Mouse (Mus musculus) layer of hippocampus, adult 9-11 months (tissue): Measurements from ENCODE around the gene Cisd3.
A peak's percentile ranks its signal among the peaks of the same experiment; 100 is the strongest.
"Not testable (repeated sequence)": the region's sequence is repeated elsewhere in the genome, so short reads cannot be mapped to it uniquely, and the experiment has no call there.

Experiments used
- DNase-seq: peaks from one replicate; pipeline ENCODE4 v3.0.0; 2022

Gene Cisd3

DNA sequence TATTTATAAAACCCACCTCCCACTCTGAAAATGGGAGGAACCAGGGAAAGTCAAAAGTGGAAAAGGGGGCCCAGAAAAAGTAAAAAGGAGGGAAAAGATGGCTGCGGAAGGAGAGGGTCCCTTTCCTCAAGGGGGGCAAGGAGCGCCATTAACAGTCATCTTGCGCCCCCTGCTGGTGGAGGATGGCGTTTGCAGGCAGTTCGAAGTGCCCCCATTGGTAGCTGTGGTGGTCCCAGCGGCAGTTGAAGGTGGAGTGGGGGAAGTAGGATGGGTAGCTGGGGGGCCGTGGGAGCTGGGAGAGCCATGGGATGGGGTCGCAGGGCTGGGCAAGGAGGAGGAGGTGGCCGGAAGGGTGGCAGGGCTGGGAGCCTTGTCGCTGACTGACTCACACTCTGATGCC lies 4.2 kb downstream of the Cisd3 start:
- no peak for DNase-seq

DNA sequence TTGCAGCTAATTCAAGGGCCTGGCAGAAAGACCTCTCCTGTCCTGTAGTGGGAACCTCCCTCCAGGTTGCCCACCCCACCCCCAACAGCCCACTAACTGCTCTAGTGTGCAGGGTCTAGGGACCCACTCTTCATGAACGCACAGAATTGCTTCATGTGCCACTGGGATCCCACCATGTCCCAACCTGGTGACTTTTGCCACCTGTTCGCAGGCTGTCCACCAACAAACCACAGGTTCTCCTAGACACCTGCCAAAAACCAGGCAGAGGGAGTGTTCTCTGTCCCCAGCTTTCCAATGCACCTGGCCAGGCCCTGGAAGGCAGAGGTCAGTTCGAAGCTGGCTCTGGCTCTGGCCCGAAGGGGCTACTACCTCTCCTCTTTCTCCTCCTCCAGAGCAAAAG lies 8.8 kb downstream of the Cisd3 start:
- no peak for DNase-seq

DNA sequence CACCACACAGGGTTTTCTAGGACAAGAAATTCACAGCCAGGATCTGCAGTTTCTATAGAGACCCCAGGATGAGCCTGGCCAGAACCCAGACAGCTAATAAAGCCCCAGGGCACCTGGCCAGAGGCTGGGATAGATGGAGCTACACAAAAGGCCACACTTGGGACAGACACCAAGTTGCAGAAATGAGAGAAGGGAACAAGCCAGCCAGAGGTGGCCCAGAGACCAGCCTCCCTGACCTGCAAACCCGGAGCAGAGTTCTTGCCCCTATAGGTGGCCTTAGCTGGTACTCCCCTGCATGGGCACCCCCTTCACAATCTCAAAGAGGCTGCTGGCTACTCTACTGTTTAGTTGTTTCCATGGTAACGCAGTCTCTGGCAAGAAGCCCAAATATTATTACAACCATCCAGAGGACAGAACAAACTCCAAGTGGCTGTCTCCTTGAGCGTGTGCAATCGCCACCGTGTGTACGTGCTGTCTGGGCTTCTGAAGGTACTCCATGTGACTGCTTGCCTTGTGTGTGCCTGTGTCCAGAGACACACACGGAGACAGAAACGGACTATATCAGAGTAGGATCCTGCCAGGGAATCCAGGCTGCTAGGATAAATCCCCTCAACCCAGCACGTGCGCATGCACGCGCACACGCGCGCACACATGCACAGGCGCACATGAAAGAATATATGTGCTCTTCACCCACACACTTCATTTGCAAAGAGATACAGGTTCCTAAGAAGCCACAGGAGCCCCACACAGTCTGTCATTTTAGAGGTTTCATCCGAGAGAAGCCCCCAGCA lies 9.5 kb downstream of the Cisd3 start:
- peak; percentile 66 for DNase-seq

DNA sequence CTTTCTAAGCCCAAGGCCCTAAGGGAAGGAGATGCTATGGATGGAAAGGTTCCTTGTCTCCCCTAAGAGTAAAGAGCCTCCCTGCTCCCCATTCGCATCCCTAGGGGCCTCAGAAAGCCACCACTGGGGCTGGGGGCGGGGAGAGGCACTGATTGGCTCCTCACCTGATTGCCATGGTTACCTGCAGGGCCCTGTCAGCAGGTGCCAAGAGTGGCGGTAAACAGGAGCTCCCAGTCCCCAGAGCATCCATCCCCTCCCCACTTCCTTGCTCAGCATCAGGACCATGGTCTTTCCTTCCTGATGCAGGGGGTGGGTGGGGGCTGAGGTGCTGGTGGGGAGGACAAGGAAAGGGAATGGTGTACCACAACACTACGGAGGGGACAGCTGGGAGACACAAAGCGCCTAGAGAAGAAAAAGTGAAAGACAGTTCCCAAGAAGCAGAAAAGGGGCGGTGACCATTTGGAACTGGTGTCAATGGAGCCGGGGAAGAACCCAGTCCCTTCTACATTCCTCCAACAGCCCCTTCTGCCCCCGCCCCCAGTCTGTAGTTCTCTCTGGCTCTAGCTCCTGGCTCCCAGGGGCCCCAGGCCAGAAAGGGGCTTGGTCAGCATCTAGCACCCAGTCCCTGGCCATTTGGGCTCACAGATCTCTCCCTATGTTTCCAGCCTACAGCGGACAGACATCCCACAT lies 10.2 kb downstream of the Cisd3 start:
- DNase-seq = no peak

DNA sequence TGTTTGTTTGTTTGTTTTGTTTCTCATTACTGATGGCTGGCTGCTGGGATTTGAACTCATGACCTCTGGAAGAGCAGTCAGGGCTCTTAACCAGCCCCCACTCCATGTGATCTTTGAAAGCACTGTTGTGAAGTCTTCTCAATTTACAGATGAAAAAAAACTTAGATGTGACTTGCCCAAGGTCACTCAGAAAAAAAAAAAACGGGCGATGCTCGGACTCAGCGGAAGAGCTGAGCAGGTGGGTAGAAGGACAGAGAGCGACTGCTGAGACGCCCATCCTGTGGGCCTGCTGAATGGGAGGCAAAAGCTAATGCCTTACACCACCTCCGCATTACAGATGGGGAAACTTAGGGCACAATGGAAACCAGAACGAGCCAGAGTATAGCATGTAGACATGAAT lies 11.0 kb downstream of the Cisd3 start:
- no peak for DNase-seq

DNA sequence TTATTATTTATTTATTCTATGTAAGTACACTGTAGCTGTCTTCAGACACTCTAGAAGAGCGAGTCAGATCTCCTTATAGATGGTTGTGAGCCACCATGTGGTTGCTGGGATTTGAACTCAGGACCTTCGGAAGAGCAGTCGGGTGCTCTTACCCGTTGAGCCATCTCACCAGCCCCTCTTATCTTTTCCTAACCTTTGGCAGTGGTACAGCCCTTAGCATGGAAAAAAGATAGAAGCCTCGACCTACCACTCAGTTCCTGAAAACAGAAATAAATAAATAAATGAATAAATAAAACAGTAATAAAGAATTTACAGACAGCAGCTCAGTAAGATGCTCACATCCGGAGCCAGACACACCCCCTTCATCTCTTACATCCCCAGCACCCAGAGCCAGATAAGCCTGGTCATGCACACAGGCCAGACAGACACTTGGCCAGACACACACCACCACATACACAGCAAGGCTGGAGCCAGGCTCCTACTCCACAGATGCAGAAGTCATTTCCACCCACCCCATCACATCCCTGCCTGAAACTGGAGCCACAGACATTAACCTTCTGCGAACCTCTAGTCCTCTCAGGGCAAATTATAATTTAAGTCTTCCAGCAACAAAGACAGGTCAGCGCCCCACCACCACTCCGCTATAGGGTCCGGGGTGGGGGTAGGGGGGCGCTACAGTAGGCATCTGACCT lies 11.7 kb downstream of the Cisd3 start:
- no peak for DNase-seq

DNA sequence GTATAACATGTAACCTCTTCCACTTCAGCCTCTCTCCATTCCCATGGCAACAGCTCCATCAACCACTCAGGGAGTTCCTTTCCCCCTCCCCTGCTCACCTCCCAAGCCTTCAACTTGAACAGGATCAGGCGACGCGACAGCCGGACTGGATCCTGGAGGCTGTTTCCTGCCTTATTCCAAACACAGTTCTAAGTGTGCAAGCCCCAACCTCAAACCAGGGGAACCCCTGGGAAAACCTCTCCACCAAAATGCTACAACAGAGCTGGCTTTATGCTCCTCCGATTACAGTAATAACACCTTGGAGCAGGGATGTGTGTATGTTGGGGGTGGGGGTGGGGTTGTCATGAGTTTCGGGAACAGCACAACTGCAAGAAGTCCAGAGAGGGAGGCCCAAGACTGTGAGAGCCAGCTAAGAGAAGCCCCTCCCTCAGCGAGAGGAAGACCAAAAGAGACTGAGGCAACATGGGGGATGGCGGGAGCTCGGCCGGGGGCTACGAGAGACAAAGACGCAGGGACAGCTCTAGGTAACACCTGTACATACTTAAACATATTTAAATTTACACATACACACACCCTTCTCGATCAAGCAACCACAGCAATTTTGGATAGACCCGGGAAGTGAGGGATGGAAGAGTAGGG lies 12.4 kb downstream of the Cisd3 start:
- no peak for DNase-seq

DNA sequence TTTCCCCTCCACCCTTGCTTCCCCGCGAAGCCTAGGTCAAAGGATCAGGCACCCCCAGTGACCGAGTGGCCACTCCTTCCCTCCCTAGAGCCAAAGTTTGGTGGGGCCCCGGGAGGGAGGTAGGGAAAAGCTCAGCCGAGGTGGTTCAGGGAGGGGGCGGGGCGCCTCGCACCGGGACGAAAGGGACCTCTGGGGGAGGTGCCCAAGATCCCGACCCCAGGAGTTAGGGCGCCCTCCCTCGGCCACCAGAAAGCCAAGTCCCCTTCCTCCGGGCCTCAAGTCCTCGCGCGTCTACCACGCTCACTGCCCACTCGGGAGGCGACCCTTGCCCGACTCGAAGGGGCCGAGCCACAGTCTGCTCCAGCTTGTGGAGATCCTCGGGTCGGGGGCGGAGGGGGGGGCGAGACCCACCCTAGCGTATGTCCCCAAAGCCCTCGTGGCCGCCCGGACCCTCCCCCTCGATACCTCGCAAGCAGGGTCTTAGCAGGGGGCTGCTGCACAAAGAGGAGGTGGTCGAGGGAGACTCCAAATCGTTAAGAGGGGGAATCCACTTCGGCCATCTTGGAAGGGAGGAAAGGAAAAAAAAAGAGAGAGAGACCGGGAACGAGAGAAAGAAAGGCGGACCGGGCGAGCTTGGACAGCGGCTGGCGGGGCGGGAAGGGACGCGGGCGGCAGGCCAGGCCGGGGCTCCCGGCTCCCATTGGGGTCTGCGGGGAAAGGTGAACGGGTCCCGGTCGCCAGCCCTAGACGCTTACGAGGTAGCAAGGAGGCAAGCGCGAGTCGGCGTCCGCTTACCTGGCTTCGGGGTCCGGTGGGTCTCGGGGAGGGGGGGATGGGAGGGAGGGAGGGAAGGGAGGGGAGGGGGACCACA lies 13.3 kb downstream of the Cisd3 start:
- peak; percentile 40 for DNase-seq

DNA sequence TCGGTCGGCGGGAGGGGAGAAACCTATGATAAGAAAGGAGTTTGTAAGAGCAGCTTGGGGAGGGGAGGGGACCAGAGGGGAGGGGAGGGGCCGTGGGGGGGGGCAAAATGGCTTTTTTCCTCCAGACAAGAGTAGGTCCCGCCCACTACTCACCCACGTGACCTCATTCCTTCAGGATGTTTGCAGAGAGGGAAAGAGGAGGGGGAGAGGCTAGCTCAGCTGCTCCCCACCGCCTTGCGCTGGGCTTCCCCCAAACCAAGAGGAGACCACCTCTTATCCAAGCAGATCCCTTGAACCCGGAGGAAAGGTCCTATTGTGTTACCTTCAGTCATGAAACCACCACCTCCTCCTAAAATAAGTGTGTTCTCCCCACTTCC lies 14.0 kb downstream of the Cisd3 start:
- peak; percentile 90 for DNase-seq

DNA sequence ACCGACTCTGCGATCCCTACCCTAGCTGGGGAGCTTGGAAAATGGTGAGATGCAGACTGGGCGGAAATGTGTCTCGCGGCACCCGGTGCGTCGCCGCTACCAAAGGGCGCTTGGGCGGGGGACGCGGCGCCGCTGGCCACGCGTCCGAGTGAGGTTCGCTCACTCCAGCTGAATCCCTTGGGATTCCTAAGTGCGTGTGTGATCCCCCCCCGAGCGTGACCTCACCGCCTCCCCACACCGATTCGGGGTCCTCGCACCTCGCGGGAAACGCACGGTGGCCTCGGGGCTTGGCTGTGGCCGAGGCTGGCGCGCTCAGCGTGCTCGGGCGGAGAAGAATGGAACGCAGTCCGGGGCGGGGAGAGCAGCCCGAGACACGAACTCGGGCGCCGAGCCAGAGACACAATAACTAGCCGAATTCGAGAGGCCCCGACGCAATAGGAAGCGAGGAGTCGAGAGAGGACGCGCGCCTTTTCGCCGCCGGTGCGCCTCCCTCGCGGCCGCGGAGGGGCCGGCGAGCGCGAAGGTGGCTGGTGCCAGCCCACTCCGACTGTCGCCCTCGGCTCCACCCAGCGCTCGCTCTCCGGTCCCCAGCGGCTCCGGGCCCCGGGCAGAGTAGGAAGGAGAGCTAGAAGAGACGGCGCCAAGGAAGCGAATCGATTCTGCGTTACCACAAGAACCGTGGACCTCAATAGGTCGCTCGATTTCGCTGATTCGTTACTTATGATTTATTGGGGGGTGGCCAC lies 14.5 kb downstream of the Cisd3 start, which contains the start of gene Pcgf2:
Pcgf2 (minus strand) TSS at position 495 of the 743 bp plus-strand sequence.
- peak; percentile 59 for DNase-seq

DNA sequence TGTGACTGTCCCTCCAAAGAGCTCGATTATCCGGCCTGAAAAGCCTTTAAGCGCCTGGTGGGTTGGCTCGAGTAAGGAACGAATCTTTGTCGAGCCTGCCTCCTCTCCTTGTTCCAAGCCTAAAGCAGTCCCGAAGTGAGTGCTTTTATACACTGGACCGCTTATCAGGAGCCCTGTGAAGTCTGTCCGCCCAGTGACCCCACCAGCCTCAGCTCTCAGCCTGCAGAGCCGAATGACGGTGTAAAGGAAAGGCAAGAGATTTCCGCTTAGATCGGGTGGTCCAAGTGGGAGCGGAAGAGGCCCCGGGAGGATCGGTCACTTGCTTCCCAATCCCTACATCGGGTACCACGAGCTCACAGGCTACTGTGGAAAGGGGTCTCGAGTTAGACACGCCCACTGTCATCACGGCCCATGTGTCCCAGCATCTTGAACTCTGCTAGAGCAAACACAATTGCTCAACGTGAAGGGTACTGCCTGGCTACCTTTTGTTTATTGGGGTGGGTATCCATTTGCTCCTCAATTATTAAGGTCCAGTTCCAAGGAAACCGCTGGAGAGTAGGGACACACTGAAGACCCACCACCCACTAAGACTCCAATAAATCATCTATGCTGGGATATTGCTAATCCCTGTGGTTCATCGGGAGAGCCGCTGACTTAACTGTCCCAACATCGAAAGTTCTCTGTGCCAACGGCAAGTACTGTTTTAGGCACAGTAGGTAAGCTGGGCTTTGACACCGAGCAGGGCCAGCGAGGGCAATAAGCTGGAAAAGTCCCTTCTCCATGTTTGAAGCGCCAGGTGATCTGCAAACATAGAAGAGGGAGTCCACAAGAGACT lies 15.3 kb downstream of the Cisd3 start:
- DNase-seq = no peak

DNA sequence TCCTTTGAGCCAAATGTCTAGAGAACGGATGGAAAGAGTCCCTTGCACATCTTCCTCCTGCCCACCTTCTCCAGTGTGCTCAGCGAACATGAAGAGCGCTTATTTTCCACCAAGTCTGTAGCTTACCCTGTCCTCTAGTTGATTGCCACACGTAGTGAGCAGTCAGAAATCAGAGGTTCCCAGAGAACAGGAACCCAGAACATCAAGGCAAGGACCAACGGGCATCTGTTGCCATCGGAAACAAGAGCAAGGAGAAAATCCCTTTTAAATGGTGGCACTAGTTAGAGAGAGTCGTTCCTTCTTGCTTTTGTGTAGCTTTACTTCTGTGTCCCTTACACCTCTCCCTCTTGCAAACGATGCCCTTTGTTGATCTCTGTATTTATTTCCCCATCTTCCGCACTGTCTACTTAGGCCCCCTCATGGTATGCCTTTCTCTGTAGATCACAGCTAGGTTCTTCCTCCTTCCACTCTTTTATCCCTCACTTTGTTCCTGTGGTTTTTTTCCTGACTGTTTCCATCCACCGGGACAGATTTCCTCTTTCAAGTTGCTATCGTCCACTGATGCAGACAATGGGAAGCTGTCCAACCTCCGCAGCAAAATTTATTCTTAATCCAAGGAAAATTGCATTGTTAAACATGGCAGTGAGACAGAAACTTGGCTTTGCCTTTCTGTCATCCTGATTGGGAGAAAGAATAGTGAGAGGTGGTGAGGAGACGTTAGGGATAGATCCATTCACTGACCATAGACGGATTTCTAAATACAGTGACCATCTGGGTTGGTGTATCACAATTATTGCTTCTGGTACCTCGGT lies 16.2 kb downstream of the Cisd3 start:
- DNase-seq = no peak

DNA sequence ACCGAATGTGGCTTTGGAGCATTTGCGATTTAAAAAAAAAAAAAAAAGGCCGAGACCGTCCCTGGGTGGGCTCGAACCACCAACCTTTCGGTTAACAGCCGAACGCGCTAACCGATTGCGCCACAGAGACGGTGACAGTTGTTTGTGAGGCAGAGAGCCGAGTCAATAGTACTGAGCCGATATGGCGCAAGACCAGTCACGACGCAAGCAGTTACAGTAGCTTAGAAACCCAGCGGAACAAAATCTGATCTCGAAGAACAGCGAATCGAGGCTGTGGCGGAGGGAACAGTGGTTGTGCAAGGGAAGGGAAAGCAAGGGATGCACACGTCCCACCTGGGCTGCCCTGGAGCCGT lies 16.7 kb downstream of the Cisd3 start:
- DNase-seq = peak; percentile 89

DNA sequence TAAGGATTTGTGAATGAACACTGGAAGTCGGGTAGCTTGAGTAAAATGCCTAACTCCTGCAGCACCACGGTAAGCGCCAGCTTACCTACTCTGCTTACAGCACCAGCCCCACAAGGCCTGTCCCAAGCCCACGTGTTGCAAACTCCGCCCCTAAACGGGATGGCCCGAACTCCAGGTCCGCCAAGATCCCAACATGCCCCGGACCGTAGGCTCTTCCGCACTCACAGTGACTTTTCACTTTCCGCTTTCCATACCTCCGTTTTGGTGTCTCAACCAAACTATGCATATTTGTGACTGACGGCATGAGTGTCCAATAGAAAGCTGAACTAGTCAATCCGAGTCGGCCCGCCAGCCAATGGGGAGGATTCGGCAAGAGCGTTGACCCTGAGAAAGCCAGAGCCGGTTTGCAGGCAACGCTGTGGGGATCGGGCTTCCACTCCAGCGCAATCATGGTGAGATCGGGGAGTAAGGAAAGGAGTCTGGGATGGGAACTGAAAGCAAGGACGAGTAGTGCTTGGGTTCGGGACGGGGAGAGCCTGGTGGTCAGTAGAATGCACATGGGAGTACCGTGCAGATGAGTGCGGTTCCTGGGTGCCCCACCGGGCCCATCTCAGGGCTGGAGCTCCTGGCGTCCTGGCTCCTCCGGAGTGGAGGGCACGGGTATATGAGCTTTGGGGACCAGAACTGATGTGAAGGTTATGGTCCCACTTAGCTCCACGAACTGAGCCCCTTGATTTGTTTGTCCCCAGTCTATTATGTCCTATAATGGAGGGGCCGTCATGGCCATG lies 17.6 kb downstream of the Cisd3 start, which contains the start of gene Psmb3:
Psmb3 (plus strand) TSS at position 361 of the 788 bp plus-strand sequence.
- peak; percentile 100 for DNase-seq

DNA sequence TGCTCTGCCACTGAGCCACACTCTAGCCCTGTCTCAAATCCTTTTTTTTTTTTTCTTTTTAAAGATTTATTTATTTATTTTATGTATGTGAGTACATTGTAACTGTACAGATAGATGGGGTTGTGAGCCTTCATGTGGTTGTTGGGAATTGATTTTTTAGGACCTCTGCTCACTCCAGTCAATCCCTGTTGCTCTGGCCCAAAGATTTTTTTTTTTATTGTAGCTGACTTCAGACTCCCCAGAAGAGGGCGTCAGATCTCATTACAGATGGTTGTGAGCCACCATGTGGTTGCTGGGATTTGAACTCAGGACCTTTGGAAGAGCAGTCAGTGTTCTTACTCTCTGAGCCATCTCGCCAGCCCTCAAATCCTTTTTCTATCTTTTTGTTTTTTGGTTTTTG lies 24.4 kb downstream of the Cisd3 start:
- not testable (repeated sequence) for DNase-seq

DNA sequence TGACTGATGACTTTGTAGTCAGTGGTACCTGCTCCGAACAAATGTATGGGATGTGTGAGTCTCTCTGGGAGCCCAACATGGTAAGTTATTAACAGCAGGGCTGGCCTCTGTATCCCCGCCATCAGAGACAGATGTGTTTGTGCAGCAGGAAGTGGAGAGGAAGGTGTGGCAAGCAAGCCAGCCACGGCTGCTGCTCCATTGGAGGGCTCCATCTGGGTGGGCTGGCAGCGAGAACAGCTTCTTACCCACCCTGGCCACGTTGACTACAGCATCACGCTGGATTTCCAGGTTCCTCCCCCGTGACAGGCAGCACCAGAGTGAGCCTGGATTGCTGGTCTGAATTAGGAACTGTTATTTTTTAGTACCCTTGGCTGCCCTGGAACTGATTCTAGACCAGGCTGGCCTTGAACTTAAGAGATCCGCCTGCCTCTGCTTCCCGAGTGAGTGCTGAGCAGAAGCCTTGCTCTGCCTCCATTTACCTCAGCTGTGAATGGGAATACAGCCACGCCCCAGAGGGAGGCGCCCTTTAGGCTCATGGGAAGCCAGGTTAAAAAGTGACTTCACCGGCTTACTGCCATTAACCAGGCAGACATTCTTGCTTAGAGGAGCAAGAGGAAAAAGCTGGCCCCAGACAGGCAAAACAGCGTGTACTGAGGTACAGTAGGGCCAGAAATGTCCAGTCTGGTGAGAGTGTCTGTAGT lies 25.7 kb downstream of the Cisd3 start:
- DNase-seq = no peak

DNA sequence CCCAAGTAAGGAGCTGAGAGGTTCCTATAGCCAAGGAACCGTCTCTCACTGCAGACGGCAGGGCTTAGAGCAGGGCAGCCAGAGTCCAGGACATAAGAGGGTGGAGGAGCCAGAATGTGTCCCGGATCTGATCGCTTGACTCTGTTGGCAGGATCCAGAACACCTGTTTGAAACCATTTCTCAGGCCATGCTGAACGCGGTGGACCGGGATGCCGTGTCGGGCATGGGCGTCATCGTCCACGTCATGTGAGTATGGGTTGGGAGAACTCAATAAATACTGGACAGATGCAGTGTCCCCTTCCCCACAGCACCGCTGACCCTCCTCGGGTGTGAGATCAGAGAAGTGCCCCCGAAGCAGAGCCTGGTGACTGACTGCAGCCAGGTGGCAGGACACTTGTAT lies 26.7 kb downstream of the Cisd3 start:
- DNase-seq = no peak

DNA sequence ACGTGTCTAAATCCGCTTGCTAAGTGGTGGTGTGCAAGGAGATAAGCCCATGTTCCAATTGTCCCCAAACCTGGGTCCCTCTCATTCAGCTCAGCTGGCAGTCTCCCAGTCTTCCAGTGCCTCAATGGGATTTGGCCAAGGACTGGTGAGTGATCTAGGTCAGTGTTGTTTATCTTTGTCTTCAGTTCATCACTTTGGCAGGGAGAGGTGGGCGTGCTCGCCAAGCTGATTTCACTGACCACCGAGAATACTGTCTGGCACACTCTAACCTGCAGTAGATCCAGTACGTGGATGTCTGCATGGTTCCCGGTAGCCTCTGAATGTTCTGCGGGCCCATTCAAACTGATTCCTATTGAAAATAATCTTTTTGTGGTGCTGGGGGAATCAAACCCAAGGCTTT lies 28.3 kb downstream of the Cisd3 start:
- DNase-seq = no peak
